Mouse (Mus musculus) kidney, postnatal 0 days (tissue): ENCODE measurements around the gene Ccdc69. TPM values are rescaled to one million over a fixed set of nuclear protein-coding genes. Genes with fewer than 3 reads are reported as not detected.

Source experiments
- ATAC-seq: fragments of 200-750 bp; cut with Nextera tagmentation; replicated peaks from 2 replicates; pipeline ENCODE4 v1.8.0; 2017; ENCODE audit warnings: low read depth, moderate number of reproducible peaks, moderate TSS enrichment, moderate library complexity; ENCODE audit not compliant: low FRiP score
- DNase-seq: peaks from one replicate; pipeline ENCODE4 v3.0.0-alpha.2; 2016; ENCODE audit warnings: low spot score
- H3K27ac ChIP-seq: fragments of 300-500 bp; sonication (generic); 2 replicates; pipeline ENCODE4 v1.5.1; 2014; ENCODE audit warnings: mild to moderate bottlenecking
- H3K27me3 ChIP-seq: fragments of 300-500 bp; sonication (generic); 2 replicates; pipeline ENCODE4 v1.6.1; 2014; ENCODE audit warnings: low read length, mixed read lengths; ENCODE audit not compliant: insufficient read depth
- H3K36me3 ChIP-seq: fragments of 300-500 bp; sonication (generic); 2 replicates; pipeline ENCODE4 v1.6.1; 2014; ENCODE audit warnings: low read length, mixed read lengths; ENCODE audit not compliant: insufficient read depth
- H3K4me1 ChIP-seq: fragments of 300-500 bp; sonication (generic); replicated peaks from 2 replicates; pipeline ENCODE4 v1.6.1; 2014; ENCODE audit warnings: antibody characterized with exemption, low read length, mixed read lengths; ENCODE audit not compliant: insufficient read depth
- H3K4me2 ChIP-seq: fragments of 300-500 bp; sonication (generic); 2 replicates; pipeline ENCODE4 v1.6.1; 2014; ENCODE audit warnings: mild to moderate bottlenecking, low read length, moderate library complexity, mixed read lengths
- H3K4me3 ChIP-seq: fragments of 300-500 bp; sonication (generic); replicated peaks from 2 replicates; pipeline ENCODE4 v1.5.1; 2014; ENCODE audit warnings: low read depth, low read length
- H3K9ac ChIP-seq: fragments of 300-500 bp; sonication (generic); 2 replicates; pipeline ENCODE4 v1.6.1; 2014; ENCODE audit warnings: low read depth, low read length
- H3K9me3 ChIP-seq: fragments of 300-500 bp; sonication (generic); replicated peaks from 2 replicates; pipeline ENCODE4 v1.6.1; 2016; ENCODE audit warnings: low read length, inconsistent platforms, mixed read lengths
- CTCF ChIP-seq: IDR thresholded peaks from 2 replicates; pipeline ENCODE4 v1.5.1; 2016; ENCODE audit warnings: antibody characterized with exemption, low read depth, mild to moderate bottlenecking, moderate library complexity
- WGBS: fragments of 180-500 bp; shearing (Covaris S2); extraction: QIAGEN DNeasy Blood & Tissue Kit; methylation state at CpG from one replicate; pipeline ENCODE4 v1.1.7; 2014; 5-methylcytosine and 5-hydroxymethylcytosine counted together
- polyA plus RNA-seq: library from polyadenylated mRNA; unstranded; fragments of >200 nt; fragmentation: Nextera tagmentation; extraction: Ambion mirVana; gene quantifications from 2 replicates; pipeline ENCODE4 v1.2.1, GENCODE M21; 2015

Ccdc69 gene
- polyA plus RNA-seq, 1 experiment from 2014 or later: 2.5 TPM

- DNase-seq (no peak), ATAC-seq (no peak)
- Histone ChIP-seq H3K27ac (no peak overlapping the region), H3K9ac (no peak overlapping the region), H3K36me3 (no peaks in the 10 kb centered on the region), H3K4me2 (no peak overlapping the region), H3K27me3 (no peaks in the 10 kb centered on the region), H3K4me1 (0 out of 2 replicates have a peak, but pooled peaks cover 6% of the 10 kb centered on the region), H3K4me3 (no peak overlapping the region), H3K9me3 (no peaks in the 10 kb centered on the region)
- 53% methylated on average over 2 of the region's 2 CpGs for WGBS
- no peak for TF ChIP-seq CTCF
These were observed 2.3 kb downstream of the Ccdc69 start for GRCm38 (mm10) chr11:55075602-55076001.

DNA sequence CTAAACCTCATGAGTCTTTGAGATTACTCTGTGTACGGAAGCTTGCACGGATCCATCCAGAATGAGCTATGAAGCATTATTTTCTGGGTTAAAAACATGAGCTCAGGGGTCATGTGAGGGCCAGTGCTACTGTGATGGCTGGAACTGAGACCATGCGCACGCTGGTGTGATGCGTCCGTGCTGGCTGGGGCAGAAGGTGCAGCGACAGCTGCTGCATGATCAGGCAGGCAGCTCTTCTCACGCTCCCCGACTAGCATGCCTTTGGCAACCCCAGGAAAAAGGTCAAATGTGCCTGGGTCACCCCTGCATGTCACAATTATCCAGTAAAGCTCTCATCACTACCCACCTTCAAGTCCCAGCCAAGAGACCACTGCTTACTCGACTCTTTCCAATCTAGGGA is 4.7 kb downstream of the Ccdc69 start:
- DNase-seq: no peak
- H3K4me1 ChIP-seq: 0 out of 2 replicates have a peak, but pooled peaks cover 3% of the 10 kb centered on the region
- H3K4me2 ChIP-seq: no peak overlapping the region
- no peaks in the 10 kb centered on the region for H3K27me3 ChIP-seq
- no peak overlapping the region for H3K27ac ChIP-seq
- ATAC-seq: no peak
- no peak for TF ChIP-seq CTCF
- WGBS: 55% methylated on average over 10 of the region's 10 CpGs
- H3K36me3 ChIP-seq: no peaks in the 10 kb centered on the region
- H3K9me3 ChIP-seq: no peaks in the 10 kb centered on the region
- no peak overlapping the region for H3K9ac ChIP-seq
- no peak overlapping the region for H3K4me3 ChIP-seq

- TF ChIP-seq CTCF: no peak
- H3K27ac ChIP-seq: no peak overlapping the region
- WGBS: 77% methylated on average over 8 of the region's 8 CpGs
- H3K36me3 ChIP-seq: no peaks in the 10 kb centered on the region
- no peak overlapping the region for H3K4me3 ChIP-seq
- no peak for ATAC-seq
- no peaks in the 10 kb centered on the region for H3K27me3 ChIP-seq
- no peaks in the 10 kb centered on the region for H3K9me3 ChIP-seq
- no peak for DNase-seq
- H3K4me1 ChIP-seq: no peaks in the 10 kb centered on the region
- H3K9ac ChIP-seq: no peak overlapping the region
- H3K4me2 ChIP-seq: no peak overlapping the region
These were observed 5.5 kb downstream of the Ccdc69 start for GRCm38 (mm10) chr11:55072467-55072866.

DNA sequence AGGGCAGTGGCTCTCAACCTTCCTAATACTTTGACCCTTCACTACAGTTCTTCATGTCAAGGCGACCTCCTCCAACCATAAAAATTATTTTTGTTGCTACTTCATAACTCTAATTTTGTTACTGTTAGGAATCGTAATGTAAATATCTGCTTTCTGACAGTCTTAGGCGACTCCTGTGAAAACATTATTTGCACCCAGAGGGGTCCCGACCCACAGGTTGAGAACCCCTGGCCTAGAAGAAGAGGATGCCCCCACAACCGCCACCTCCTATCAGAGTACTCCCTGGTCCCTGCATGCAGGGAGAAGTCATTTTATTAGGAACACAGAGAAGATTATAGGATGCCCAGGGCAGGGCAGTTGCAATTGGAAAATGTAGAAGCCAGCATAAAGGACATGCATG is 6.6 kb downstream of the Ccdc69 start:
- H3K27me3 ChIP-seq: no peaks in the 10 kb centered on the region
- ATAC-seq: no peak
- no peak overlapping the region for H3K4me3 ChIP-seq
- no peak for TF ChIP-seq CTCF
- H3K4me2 ChIP-seq: no peak overlapping the region
- WGBS: 86% methylated on average over 5 of the region's 5 CpGs
- H3K9ac ChIP-seq: no peak overlapping the region
- H3K9me3 ChIP-seq: no peaks in the 10 kb centered on the region
- H3K4me1 ChIP-seq: no peaks in the 10 kb centered on the region
- H3K27ac ChIP-seq: no peak overlapping the region
- DNase-seq: no peak
- H3K36me3 ChIP-seq: no peaks in the 10 kb centered on the region

GRCm38 (mm10) chr11:55069023-55069422 is 8.9 kb downstream of the Ccdc69 start:
- Histone ChIP-seq H3K9me3 (no peaks in the 10 kb centered on the region), H3K4me1 (no peaks in the 10 kb centered on the region), H3K4me3 (no peak overlapping the region), H3K9ac (no peak overlapping the region), H3K27me3 (no peaks in the 10 kb centered on the region), H3K4me2 (no peak overlapping the region), H3K36me3 (no peaks in the 10 kb centered on the region), H3K27ac (no peak overlapping the region)
- ATAC-seq (no peak), DNase-seq (no peak)
- no peak for TF ChIP-seq CTCF
- WGBS: 59% methylated on average over 2 of the region's 2 CpGs

DNA sequence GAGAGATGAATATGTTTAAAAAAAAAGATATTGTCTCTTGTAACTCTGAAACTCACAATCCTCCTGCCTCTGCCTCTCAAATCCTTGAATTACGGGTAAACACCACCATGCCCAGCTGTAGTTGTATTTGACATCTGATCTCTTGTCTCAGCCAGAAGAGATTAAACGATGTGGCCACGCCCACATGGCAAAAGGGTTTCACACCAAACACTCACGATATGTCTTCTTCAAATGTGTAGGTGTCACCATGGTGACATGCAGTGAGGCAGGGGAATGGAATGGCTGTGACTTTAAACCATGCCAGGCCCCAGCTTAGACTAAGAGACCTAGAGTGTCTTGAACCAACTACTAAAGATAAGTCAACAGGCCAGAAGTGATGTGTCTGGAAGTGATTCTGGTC is 11.0 kb downstream of the Ccdc69 start:
- 62% methylated on average over 4 of the region's 4 CpGs for WGBS
- ATAC-seq: no peak

GRCm38 (mm10) chr11:55062856-55063255 is 15.1 kb downstream of the Ccdc69 start:
- ATAC-seq (no peak), DNase-seq (no peak)
- no peaks in the 10 kb centered on the region for H3K4me1 ChIP-seq
- WGBS: 30% methylated on average over 5 of the region's 5 CpGs
- no peak overlapping the region for H3K4me3 ChIP-seq
- TF ChIP-seq CTCF: no peak
- no peaks in the 10 kb centered on the region for H3K36me3 ChIP-seq
- no peaks in the 10 kb centered on the region for H3K27me3 ChIP-seq
- no peak overlapping the region for H3K27ac ChIP-seq
- H3K9me3 ChIP-seq: no peaks in the 10 kb centered on the region
- H3K9ac ChIP-seq: no peak overlapping the region
- H3K4me2 ChIP-seq: no peak overlapping the region

More for the DNA sequence above, 11.0 kb downstream of the Ccdc69 start:
- Histone ChIP-seq H3K4me2 (no peak overlapping the region), H3K36me3 (no peaks in the 10 kb centered on the region), H3K4me3 (no peak overlapping the region), H3K9ac (no peak overlapping the region), H3K27ac (no peak overlapping the region), H3K27me3 (no peaks in the 10 kb centered on the region), H3K4me1 (no peaks in the 10 kb centered on the region), H3K9me3 (no peaks in the 10 kb centered on the region)
- DNase-seq: no peak
- TF ChIP-seq CTCF: no peak
